Mouse (Mus musculus) liver, adult 2 months (tissue): ENCODE results near the gene Olr1. TPM values are rescaled to one million over a fixed set of nuclear protein-coding genes. Genes with fewer than 3 reads are reported as not detected.
A peak's percentile ranks its signal among the peaks of the same experiment; 100 is the strongest.
"Not testable (repeated sequence)": the region's sequence is repeated elsewhere in the genome, so short reads cannot be mapped to it uniquely, and the experiment has no call there.

Source experiments
- DNase-seq: peaks from one replicate; pipeline ENCODE4 v3.0.0-alpha.2; 2011; ENCODE audit warnings: low read depth, low spot score; ENCODE audit errors: extremely low read depth
- H3K27ac ChIP-seq: fragments of 200-500 bp; replicated peaks from 2 replicates; pipeline ENCODE4 v1.5.1; 2012; ENCODE audit warnings: low read depth, mild to moderate bottlenecking, control low read depth, inconsistent platforms, low read length; ENCODE audit not compliant: insufficient read depth
- H3K27me3 ChIP-seq: fragments of 200-500 bp; 2 replicates; pipeline ENCODE4 v1.6.1; 2012; ENCODE audit warnings: mild to moderate bottlenecking, moderate library complexity, low read length, inconsistent platforms; ENCODE audit not compliant: control insufficient read depth, insufficient read depth
- H3K36me3 ChIP-seq: fragments of 200-500 bp; 2 replicates; pipeline ENCODE4 v1.6.1; 2012; ENCODE audit warnings: low read length, inconsistent platforms; ENCODE audit not compliant: control insufficient read depth, insufficient read depth
- H3K4me1 ChIP-seq: fragments of 200-500 bp; 2 replicates; pipeline ENCODE4 v1.6.1; 2011; ENCODE audit warnings: low read length; ENCODE audit not compliant: control insufficient read depth, insufficient read depth
- H3K4me3 ChIP-seq: fragments of 200-500 bp; 2 replicates; pipeline ENCODE4 v1.5.1; 2011; ENCODE audit warnings: low read depth, mild to moderate bottlenecking, control low read depth, low read length, moderate library complexity; ENCODE audit not compliant: insufficient read depth
- H3K79me2 ChIP-seq: fragments of 200-500 bp; 2 replicates; pipeline ENCODE4 v1.6.1; 2012; ENCODE audit warnings: inconsistent platforms, mild to moderate bottlenecking, low read length, moderate library complexity; ENCODE audit not compliant: control insufficient read depth, insufficient read depth
- H3K9ac ChIP-seq: fragments of 200-500 bp; 2 replicates; pipeline ENCODE4 v1.6.1; 2012; ENCODE audit warnings: low read depth, mild to moderate bottlenecking, control low read depth, inconsistent platforms, low read length
- CTCF ChIP-seq: fragments of 200-500 bp; IDR thresholded peaks from 2 replicates; pipeline ENCODE4 v1.5.1; 2011; ENCODE audit warnings: low read depth, low read length, control low read depth
- POLR2A ChIP-seq: fragments of 200-500 bp; IDR thresholded peaks from 2 replicates; pipeline ENCODE4 v1.6.1; 2011; ENCODE audit warnings: low read length, control low read depth; ENCODE audit not compliant: insufficient read depth; ENCODE audit errors: extremely low read depth
- WGBS: fragments of 180-500 bp; shearing (Covaris S2); methylation state at CpG from one replicate; pipeline ENCODE4 v1.1.7; 2018; 5-methylcytosine and 5-hydroxymethylcytosine counted together
- polyA plus RNA-seq: library from polyadenylated mRNA; depleted of rRNA; stranded (reverse); fragments of >200 nt; gene quantifications from 2 replicates; pipeline ENCODE4 v1.2.3, GENCODE M21; 2012
- total RNA-seq: library from RNA; depleted of rRNA; stranded (reverse); fragments of >200 nt; gene quantifications from 2 replicates; pipeline ENCODE4 v1.2.3, GENCODE M21; 2014

The Olr1 gene
- total and polyA plus RNA-seq, 2 experiments, result not detected

- Histone ChIP-seq H3K36me3 (no peaks in the 10 kb centered on the region), H3K4me3 (no peak overlapping the region), H3K9ac (no peak overlapping the region), H3K27me3 (no peaks in the 10 kb centered on the region), H3K27ac (no peak overlapping the region), H3K79me2 (no peaks in the 10 kb centered on the region), H3K4me1 (no peaks in the 10 kb centered on the region)
- DNase-seq, result peak; percentile 74
- TF ChIP-seq POLR2A, result no peak
- no peak for TF ChIP-seq CTCF
- 95% methylated on average over 2 of the region's 2 CpGs for WGBS
Measured at GRCm38 (mm10) chr6:129503471-129503870, 3.5 kb downstream of the Olr1 start.

GRCm38 (mm10) chr6:129499516-129499915 lies 7.4 kb downstream of the Olr1 start:
- H3K27me3 ChIP-seq, DNase-seq, H3K27ac ChIP-seq, H3K9ac ChIP-seq, H3K36me3 ChIP-seq, H3K4me1 ChIP-seq, H3K4me3 ChIP-seq, H3K79me2 ChIP-seq: not testable (repeated sequence)
- 93% methylated on average over 1 of the region's 1 CpGs for WGBS

GRCm38 (mm10) chr6:129497345-129498218 lies 9.4 kb downstream of the Olr1 start:
- Histone ChIP-seq H3K9ac (no peak overlapping the region), H3K79me2 (no peaks in the 10 kb centered on the region), H3K27ac (no peak overlapping the region), H3K27me3 (no peaks in the 10 kb centered on the region), H3K4me1 (no peaks in the 10 kb centered on the region), H3K36me3 (no peaks in the 10 kb centered on the region), H3K4me3 (no peak overlapping the region)
- TF ChIP-seq CTCF, result no peak
- TF ChIP-seq POLR2A, result no peak
- 38% methylated on average over 3 of the region's 3 CpGs for WGBS
- peak; percentile 30 for DNase-seq

- Histone ChIP-seq H3K27ac (no peak overlapping the region), H3K36me3 (no peaks in the 10 kb centered on the region), H3K27me3 (no peaks in the 10 kb centered on the region), H3K4me1 (no peaks in the 10 kb centered on the region), H3K9ac (no peak overlapping the region), H3K4me3 (no peak overlapping the region), H3K79me2 (no peaks in the 10 kb centered on the region)
- 90% methylated on average over 4 of the region's 4 CpGs for WGBS
- DNase-seq, result no peak
- no peak for TF ChIP-seq POLR2A
Measured at GRCm38 (mm10) chr6:129494924-129495323, 12.0 kb downstream of the Olr1 start.

GRCm38 (mm10) chr6:129480089-129480958 lies 26.6 kb downstream of the Olr1 start:
- TF ChIP-seq POLR2A, result no peak
- TF ChIP-seq CTCF, result no peak
- no peaks in the 10 kb centered on the region for H3K79me2 ChIP-seq
- H3K4me3 ChIP-seq, result no peak overlapping the region
- no peaks in the 10 kb centered on the region for H3K27me3 ChIP-seq
- H3K36me3 ChIP-seq, result no peaks in the 10 kb centered on the region
- H3K9ac ChIP-seq, result no peak overlapping the region
- no peak overlapping the region for H3K27ac ChIP-seq
- DNase-seq, result no peak
- peaks cover 5% of the 10 kb centered on the region; the same call in 1 of the 2 replicates for H3K4me1 ChIP-seq
- 70% methylated on average over 8 of the region's 8 CpGs for WGBS
